10 mouse cellular contexts compared by ENCODE assay signal in the genomic region with DNA sequence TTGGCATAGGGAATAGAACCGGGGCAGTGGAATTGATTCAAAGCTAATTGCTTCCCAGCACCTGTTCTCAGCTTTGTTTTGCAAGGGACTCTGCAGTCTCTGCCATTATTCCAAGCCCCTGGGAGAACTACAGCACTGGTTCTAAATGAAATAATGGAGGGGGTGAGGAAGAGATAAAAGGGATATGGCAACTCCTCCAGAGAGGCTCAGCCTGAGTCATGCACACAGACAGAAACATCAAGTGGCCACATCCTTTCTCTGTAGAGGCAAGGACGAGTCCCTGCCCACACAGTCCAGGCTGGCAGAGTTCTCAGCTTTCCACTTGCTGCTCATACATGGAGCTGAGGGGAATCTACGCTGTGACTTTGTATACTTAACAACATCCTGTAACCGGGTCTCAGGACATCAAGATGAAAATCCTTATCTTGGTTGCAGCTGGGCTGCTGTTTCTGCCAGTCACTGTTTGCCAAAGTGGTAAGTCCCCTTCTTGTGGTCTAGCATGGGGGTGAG. TPM values are rescaled to one million over a fixed set of nuclear protein-coding genes. Genes with fewer than 3 reads are reported as not detected.
DNase-seq lines count a peak whose midpoint lies in the region; ATAC-seq lines count a peak whose summit lies in the region.
"Had no signal": no experiment of that assay in that cellular context is flagged by ENCODE, and none has a peak within 500 bp of the region (broad histone marks: within the 10 kb centered on the region; RNA-seq: fewer than 3 reads in every experiment).

A gene (plus strand): TSS at position 200 of the 510 bp plus-strand sequence.

- no peaks in the 10 kb centered on the region for H3K27me3 ChIP-seq in forebrain, embryonic 14.5 days (replicated peaks; ENCODE audit: control insufficient read depth, insufficient read depth, low read length)
- H3K27me3 ChIP-seq in lung, embryonic 16.5 days (ENCODE audit: control insufficient read depth, insufficient read depth, low read depth, low read length), result no peaks in the 10 kb centered on the region
- H3K27me3 ChIP-seq: limb, embryonic 15.5 days; stomach, embryonic 15.5 days had no signal

- DNase-seq in thymus, postnatal 0 days (ENCODE audit: low spot score), result peak; percentile 57
- DNase-seq in thymus, adult 18-20 months, result no peak
- DNase-seq in forebrain, embryonic 14.5 days (ENCODE audit: low spot score), result peak; percentile 62
- DNase-seq in adrenal gland, postnatal 4 days (ENCODE audit: low spot score in 2 of 2), result no peak
- no peak for DNase-seq in urinary bladder, postnatal 36 days (ENCODE audit: low spot score in 2 of 2)
- DNase-seq in yolk sac, embryonic 10.5 days (ENCODE audit: low spot score), result no peak
- DNase-seq: gastrocnemius, postnatal 25 days had no signal

- H3K4me3 ChIP-seq in forebrain, embryonic 14.5 days (ENCODE audit: low read depth, low read length), result no peak within 1 kb of the TSS
- H3K4me3 ChIP-seq in lung, embryonic 16.5 days (ENCODE audit: low read length), result no peak within 1 kb of the TSS
- H3K4me3 ChIP-seq: limb, embryonic 15.5 days; stomach, embryonic 15.5 days had no signal

- 36% methylated on average over 4 of the region's 4 CpGs for WGBS in forebrain, embryonic 14.5 days
- 32% methylated on average over 4 of the region's 4 CpGs for WGBS in lung, embryonic 16.5 days

- H3K9ac ChIP-seq in forebrain, embryonic 14.5 days (ENCODE audit: low read length), result no peak within 1 kb of the TSS
- no peak within 1 kb of the TSS for H3K9ac ChIP-seq in lung, embryonic 16.5 days (ENCODE audit: low read length)
- H3K9ac ChIP-seq: limb, embryonic 15.5 days; stomach, embryonic 15.5 days had no signal

- no peak within 1 kb of the TSS for H3K4me2 ChIP-seq in forebrain, embryonic 14.5 days (ENCODE audit: low read length)
- H3K4me2 ChIP-seq in lung, embryonic 16.5 days (ENCODE audit: low read depth, low read length), result no peak within 1 kb of the TSS
- H3K4me2 ChIP-seq: limb, embryonic 15.5 days; stomach, embryonic 15.5 days had no signal

- no peak within 1 kb of the TSS for H3K27ac ChIP-seq in forebrain, embryonic 14.5 days (ENCODE audit: low read depth, low read length)
- H3K27ac ChIP-seq in lung, embryonic 16.5 days (ENCODE audit: low read length), result no peak within 1 kb of the TSS; the same call in 1 of the 2 replicates
- H3K27ac ChIP-seq: limb, embryonic 15.5 days; stomach, embryonic 15.5 days had no signal

- H3K4me1 ChIP-seq in forebrain, embryonic 14.5 days (ENCODE audit: control insufficient read depth, insufficient read depth, low read length), result peaks cover 2% of the 10 kb centered on the region; the same call in 1 of the 2 replicates
- no peaks in the 10 kb centered on the region; the same call in none of the 2 replicates for H3K4me1 ChIP-seq in lung, embryonic 16.5 days (replicated peaks; ENCODE audit: control insufficient read depth, insufficient read depth, low read length)

- no peaks in the 10 kb centered on the region for H3K9me3 ChIP-seq in forebrain, embryonic 14.5 days (replicated peaks; ENCODE audit: control insufficient read depth, low read length)
- H3K9me3 ChIP-seq in lung, embryonic 16.5 days (ENCODE audit: control insufficient read depth, low read length), result no peaks in the 10 kb centered on the region
- H3K9me3 ChIP-seq: limb, embryonic 15.5 days; stomach, embryonic 15.5 days had no signal

- peak; percentile 52; the same call in 1 of the 2 replicates for ATAC-seq in forebrain, embryonic 14.5 days
- ATAC-seq in lung, embryonic 16.5 days (ENCODE audit: low read depth), result peak; percentile 65

- no peaks in the 10 kb centered on the region for H3K36me3 ChIP-seq in forebrain, embryonic 14.5 days (ENCODE audit: control insufficient read depth, insufficient read depth, low read length)
- no peaks in the 10 kb centered on the region for H3K36me3 ChIP-seq in lung, embryonic 16.5 days (ENCODE audit: control insufficient read depth, insufficient read depth, low read length)
- H3K36me3 ChIP-seq: limb, embryonic 15.5 days; stomach, embryonic 15.5 days had no signal

RNA-seq across cellular contexts. Expression of the gene that starts here (rescaled TPM):
- polyA plus RNA-seq in thymus, postnatal 0 days (2015; fragmentation: Nextera tagmentation; extraction: Ambion mirVana), result 0.56 and 0.76 TPM in 2 replicates
- polyA plus RNA-seq in forebrain, embryonic 14.5 days (2014; fragmentation: Nextera tagmentation; extraction: Ambion mirVana), result 0.27 and 0.51 TPM in 2 replicates
- polyA plus RNA-seq in lung, embryonic 16.5 days (2015; fragmentation: Nextera tagmentation; extraction: Ambion mirVana), result 0.54 and 0.64 TPM in 2 replicates
- total RNA-seq in adrenal gland, postnatal 4 days (2021), result under 1 TPM; 0.39 to 0.90 TPM
- total RNA-seq: gastrocnemius, postnatal 25 days had no signal

Comparison
In these comparisons a context has a peak if more than half of its experiments do, and no peak if none do; other contexts are left out.
1. Peak in DNase-seq in thymus, postnatal 0 days; RNA of the gene not detected or under 1 TPM.
2. Peak in DNase-seq and ATAC-seq in forebrain, embryonic 14.5 days; RNA of the gene not detected or under 1 TPM.
3. Peak in ATAC-seq in lung, embryonic 16.5 days; RNA of the gene not detected or under 1 TPM.